Mouse (Mus musculus) forebrain, embryonic 14.5 days (tissue): ENCODE data around the gene Odc1. TPM values are rescaled to one million over a fixed set of nuclear protein-coding genes. Genes with fewer than 3 reads are reported as not detected.

Source experiments
- ATAC-seq: fragments of 200-750 bp; cut with Nextera tagmentation; 2 replicates; pipeline ENCODE4 v1.8.0; 2017; ENCODE audit warnings: mild to moderate bottlenecking, moderate library complexity
- DNase-seq: peaks from one replicate; pipeline ENCODE4 v3.0.0-alpha.2; 2015; ENCODE audit warnings: low spot score
- H3K27ac ChIP-seq: fragments of 300-500 bp; sonication (generic); 2 replicates; pipeline ENCODE4 v1.5.1; 2014; ENCODE audit warnings: low read depth, mild to moderate bottlenecking, control low read depth, low read length, moderate library complexity
- H3K27me3 ChIP-seq: fragments of 300-500 bp; sonication (generic); replicated peaks from 2 replicates; pipeline ENCODE4 v1.6.1; 2014; ENCODE audit warnings: low read length, control low read depth, mixed read lengths; ENCODE audit not compliant: control insufficient read depth, insufficient read depth
- H3K36me3 ChIP-seq: fragments of 300-500 bp; sonication (generic); 2 replicates; pipeline ENCODE4 v1.6.1; 2014; ENCODE audit warnings: low read length, control low read depth; ENCODE audit not compliant: control insufficient read depth, insufficient read depth
- H3K4me1 ChIP-seq: fragments of 300-500 bp; sonication (generic); 2 replicates; pipeline ENCODE4 v1.6.1; 2014; ENCODE audit warnings: antibody characterized with exemption, low read length, control low read depth; ENCODE audit not compliant: control insufficient read depth, insufficient read depth
- H3K4me2 ChIP-seq: fragments of 300-500 bp; sonication (generic); 2 replicates; pipeline ENCODE4 v1.6.1; 2014; ENCODE audit warnings: mild to moderate bottlenecking, control low read depth, low read length
- H3K4me3 ChIP-seq: fragments of 300-500 bp; sonication (generic); 2 replicates; pipeline ENCODE4 v1.5.1; 2014; ENCODE audit warnings: low read depth, low read length, control low read depth
- H3K9ac ChIP-seq: fragments of 300-500 bp; sonication (generic); 2 replicates; pipeline ENCODE4 v1.6.1; 2014; ENCODE audit warnings: mild to moderate bottlenecking, low read length, control low read depth, moderate library complexity
- H3K9me3 ChIP-seq: fragments of 300-500 bp; sonication (generic); replicated peaks from 2 replicates; pipeline ENCODE4 v1.6.1; 2016; ENCODE audit warnings: low read length, control low read depth, mixed read lengths; ENCODE audit not compliant: control insufficient read depth
- WGBS: fragments of 180-500 bp; shearing (Covaris S2); extraction: QIAGEN DNeasy Blood & Tissue Kit; methylation state at CpG from one replicate; pipeline ENCODE4 v1.1.7; 2014; 5-methylcytosine and 5-hydroxymethylcytosine counted together
- polyA plus RNA-seq: library from polyadenylated mRNA; unstranded; fragments of >200 nt; fragmentation: Nextera tagmentation; extraction: Ambion mirVana; gene quantifications from 2 replicates; pipeline ENCODE4 v1.2.1, GENCODE M21; 2014

Odc1 gene
- polyA plus RNA-seq, 1 experiment from 2014 or later = 288 TPM

GRCm38 (mm10) chr12:17574591-17574990 lies 30.0 kb downstream of the Odc1 start:
- no peak overlapping the region for H3K4me3 ChIP-seq
- H3K4me1 ChIP-seq = no peaks in the 10 kb centered on the region
- no peaks in the 10 kb centered on the region for H3K27me3 ChIP-seq
- WGBS = 85% methylated on average over 4 of the region's 4 CpGs
- no peak overlapping the region for H3K4me2 ChIP-seq
- no peaks in the 10 kb centered on the region for H3K36me3 ChIP-seq
- no peak overlapping the region for H3K9ac ChIP-seq
- ATAC-seq (no peak), DNase-seq (no peak)
- H3K27ac ChIP-seq = no peak overlapping the region
- H3K9me3 ChIP-seq = no peaks in the 10 kb centered on the region

DNA sequence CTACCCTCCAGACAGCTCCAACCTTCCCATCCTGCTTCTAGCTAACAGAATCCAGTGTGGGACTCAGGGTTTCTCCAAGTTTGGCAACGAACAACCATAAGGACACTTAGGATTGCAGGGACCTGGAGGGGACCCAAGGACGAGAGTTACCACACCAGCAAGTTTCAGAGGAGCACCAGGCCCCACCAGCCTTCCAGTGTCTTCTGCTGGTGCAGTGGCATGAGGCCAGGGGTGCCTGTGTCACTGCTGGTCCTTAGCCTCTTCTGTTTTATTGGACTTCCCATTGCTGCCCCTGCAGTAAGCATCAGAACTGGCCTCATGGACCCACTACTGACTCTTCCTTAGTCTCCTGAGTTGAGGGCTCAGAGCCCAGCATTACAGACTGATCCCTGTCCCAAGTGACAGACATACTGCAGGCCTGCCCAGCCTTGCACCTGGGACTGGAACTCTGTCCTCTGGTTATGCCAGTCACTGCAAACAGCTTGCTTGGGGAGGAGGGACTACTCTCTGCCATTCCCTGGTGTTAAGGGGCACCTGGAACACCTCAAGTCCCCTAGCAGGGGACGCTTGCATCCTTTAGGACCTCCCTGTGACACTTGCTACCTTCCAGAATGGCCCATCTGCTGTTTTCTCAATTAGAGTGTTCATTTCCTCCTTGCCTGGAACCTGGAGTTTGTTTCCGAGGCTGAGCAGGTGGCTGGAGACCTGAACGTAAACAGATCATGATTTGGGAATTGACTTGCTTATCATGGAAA lies 30.7 kb downstream of the Odc1 start:
- DNase-seq (peak; percentile 8), ATAC-seq (no peak)
- Histone ChIP-seq H3K36me3 (no peaks in the 10 kb centered on the region), H3K4me2 (no peak overlapping the region), H3K4me1 (no peaks in the 10 kb centered on the region), H3K4me3 (no peak overlapping the region), H3K9me3 (no peaks in the 10 kb centered on the region), H3K27me3 (no peaks in the 10 kb centered on the region), H3K27ac (no peak overlapping the region), H3K9ac (no peak overlapping the region)
- 64% methylated on average over 5 of the region's 5 CpGs for WGBS

GRCm38 (mm10) chr12:17576041-17576440 lies 31.4 kb downstream of the Odc1 start:
- no peak overlapping the region for H3K4me3 ChIP-seq
- no peaks in the 10 kb centered on the region for H3K4me1 ChIP-seq
- H3K36me3 ChIP-seq = no peaks in the 10 kb centered on the region
- H3K9me3 ChIP-seq = no peaks in the 10 kb centered on the region
- DNase-seq = peak; percentile 27
- 6% methylated on average over 6 of the region's 6 CpGs for WGBS
- no peaks in the 10 kb centered on the region for H3K27me3 ChIP-seq
- no peak overlapping the region for H3K9ac ChIP-seq
- H3K27ac ChIP-seq = no peak overlapping the region
- H3K4me2 ChIP-seq = no peak overlapping the region
- ATAC-seq = peak; percentile 46; the same call in 1 of the 2 replicates

DNA sequence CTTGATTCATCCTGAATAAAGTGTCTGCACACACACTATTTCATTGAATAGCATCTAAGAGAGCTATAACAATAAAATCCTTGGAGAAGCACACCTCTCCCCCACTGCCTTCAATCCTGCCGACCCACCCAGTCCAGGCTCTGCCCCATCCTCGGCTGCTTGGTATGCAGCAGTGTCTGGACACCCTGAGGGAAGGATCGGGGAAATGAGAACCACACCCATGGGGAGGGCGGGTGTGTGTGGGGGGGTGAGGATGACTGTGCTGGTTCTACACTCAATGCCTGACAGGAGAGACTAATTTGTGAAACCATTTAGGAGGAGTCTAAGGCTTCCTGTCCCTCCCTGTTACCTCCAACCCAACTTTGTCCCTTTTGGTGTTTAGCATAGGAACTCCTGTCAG lies 34.0 kb downstream of the Odc1 start:
- WGBS = 63% methylated on average over 4 of the region's 4 CpGs
- Histone ChIP-seq H3K4me1 (no peaks in the 10 kb centered on the region), H3K27ac (no peak overlapping the region), H3K4me3 (no peak overlapping the region), H3K9ac (no peak overlapping the region), H3K36me3 (no peaks in the 10 kb centered on the region), H3K4me2 (no peak overlapping the region), H3K27me3 (no peaks in the 10 kb centered on the region), H3K9me3 (no peaks in the 10 kb centered on the region)
- DNase-seq (no peak), ATAC-seq (no peak)

- Histone ChIP-seq H3K27ac (no peak overlapping the region), H3K4me3 (no peak overlapping the region), H3K4me2 (no peak overlapping the region), H3K36me3 (no peaks in the 10 kb centered on the region), H3K9ac (no peak overlapping the region), H3K4me1 (0 out of 2 replicates have a peak, but pooled peaks cover 3% of the 10 kb centered on the region), H3K9me3 (no peaks in the 10 kb centered on the region), H3K27me3 (no peaks in the 10 kb centered on the region)
- no peak for DNase-seq
- WGBS = 68% methylated on average over 6 of the region's 6 CpGs
- no peak for ATAC-seq
Measured at GRCm38 (mm10) chr12:17581001-17581400, 36.4 kb downstream of the Odc1 start.

DNA sequence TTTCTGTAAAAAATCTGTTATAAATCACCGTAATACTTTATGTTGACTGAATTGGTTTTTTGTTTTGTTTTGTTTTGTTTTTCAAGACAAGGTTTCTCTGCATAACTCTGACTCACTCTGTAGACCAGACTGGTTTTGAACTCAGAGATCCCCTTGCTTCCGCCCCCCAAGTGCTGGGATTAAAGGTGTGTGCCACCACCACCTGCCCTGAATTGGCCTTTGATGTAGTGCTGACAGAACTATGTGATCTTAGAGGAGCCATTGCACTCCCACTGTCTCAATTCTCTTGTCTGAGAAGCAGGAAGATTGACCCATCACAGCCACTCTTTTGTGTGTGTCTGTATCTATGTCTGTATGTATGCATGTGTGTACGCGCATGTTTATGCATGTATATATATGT lies 37.8 kb downstream of the Odc1 start:
- Histone ChIP-seq H3K36me3 (no peaks in the 10 kb centered on the region), H3K9me3 (no peaks in the 10 kb centered on the region), H3K4me3 (no peak overlapping the region), H3K4me1 (0 out of 2 replicates have a peak, but pooled peaks cover 3% of the 10 kb centered on the region), H3K27ac (no peak overlapping the region), H3K9ac (no peak overlapping the region), H3K27me3 (no peaks in the 10 kb centered on the region), H3K4me2 (no peak overlapping the region)
- no peak for DNase-seq
- no peak for ATAC-seq
- 93% methylated on average over 4 of the region's 4 CpGs for WGBS

- Histone ChIP-seq H3K9ac (no peak overlapping the region), H3K4me1 (0 out of 2 replicates have a peak, but pooled peaks cover 3% of the 10 kb centered on the region), H3K4me2 (no peak overlapping the region), H3K36me3 (no peaks in the 10 kb centered on the region), H3K9me3 (no peaks in the 10 kb centered on the region), H3K4me3 (no peak overlapping the region), H3K27ac (no peak overlapping the region), H3K27me3 (no peaks in the 10 kb centered on the region)
- ATAC-seq (peak; percentile 60; the same call in 1 of the 2 replicates), DNase-seq (peak; percentile 25)
- 37% methylated on average over 3 of the region's 3 CpGs for WGBS
Measured at GRCm38 (mm10) chr12:17583860-17584259, 39.3 kb downstream of the Odc1 start.

DNA sequence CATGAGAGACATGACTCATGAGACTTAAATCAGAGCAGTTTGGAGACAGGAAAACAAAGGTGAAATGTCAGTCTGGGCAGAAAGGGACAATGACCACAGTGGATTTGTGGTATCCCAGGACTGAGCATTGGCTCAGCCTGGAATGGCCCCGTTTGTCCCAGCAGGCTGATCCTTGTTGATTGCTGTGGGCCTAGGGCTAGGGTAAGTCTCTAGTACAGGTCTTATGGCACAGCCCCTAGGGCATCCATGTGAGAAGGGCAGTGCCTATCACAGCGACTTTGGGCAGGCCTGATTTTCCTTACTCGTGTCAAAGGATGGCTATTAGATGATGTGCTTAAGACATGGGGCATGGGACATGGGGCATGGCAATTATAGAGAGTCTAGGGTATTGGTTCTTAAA lies 41.4 kb downstream of the Odc1 start:
- Histone ChIP-seq H3K4me3 (no peak overlapping the region), H3K27me3 (no peaks in the 10 kb centered on the region), H3K9me3 (no peaks in the 10 kb centered on the region), H3K27ac (no peak overlapping the region), H3K36me3 (no peaks in the 10 kb centered on the region), H3K4me2 (no peak overlapping the region), H3K4me1 (0 out of 2 replicates have a peak, but pooled peaks cover 3% of the 10 kb centered on the region), H3K9ac (no peak overlapping the region)
- WGBS = 86% methylated on average over 3 of the region's 3 CpGs
- ATAC-seq = no peak
- no peak for DNase-seq

GRCm38 (mm10) chr12:17588436-17588835 lies 43.8 kb downstream of the Odc1 start:
- Histone ChIP-seq H3K36me3 (no peaks in the 10 kb centered on the region), H3K9me3 (no peaks in the 10 kb centered on the region), H3K27ac (no peak overlapping the region), H3K27me3 (no peaks in the 10 kb centered on the region), H3K4me2 (no peak overlapping the region), H3K9ac (no peak overlapping the region), H3K4me1 (0 out of 2 replicates have a peak, but pooled peaks cover 3% of the 10 kb centered on the region), H3K4me3 (no peak overlapping the region)
- ATAC-seq = no peak
- 82% methylated on average over 3 of the region's 3 CpGs for WGBS
- DNase-seq = no peak
